In genomic region chrX:60892801-60893681, GRCm38 (mm10) we compare ENCODE assay signal across 9 mouse cellular contexts. TPM values are rescaled to one million over a fixed set of nuclear protein-coding genes. Genes with fewer than 3 reads are reported as not detected.
DNase-seq lines count a peak whose midpoint lies in the region; ATAC-seq lines count a peak whose summit lies in the region.
"Had no signal": no experiment of that assay in that cellular context is flagged by ENCODE, and none has a peak within 500 bp of the region (broad histone marks: within the 10 kb centered on the region; RNA-seq: fewer than 3 reads in every experiment).

Sox3 (minus strand) TSS chrX:60893430.

- H3K9me3 ChIP-seq in hindbrain, embryonic 13.5 days = no peaks in the 10 kb centered on the region
- H3K9me3 ChIP-seq in midbrain, embryonic 15.5 days = no peaks in the 10 kb centered on the region

- H3K4me1 ChIP-seq in hindbrain, embryonic 13.5 days (replicated peaks) = peaks cover 17% of the 10 kb centered on the region
- peaks cover 19% of the 10 kb centered on the region; the same call in 1 of the 2 replicates for H3K4me1 ChIP-seq in midbrain, embryonic 15.5 days

- 14% methylated on average over 73 of the region's 92 CpGs for WGBS in hindbrain, embryonic 13.5 days
- WGBS in midbrain, embryonic 15.5 days = 25% methylated on average over 76 of the region's 92 CpGs

- peak within 1 kb of the TSS; percentile 55 for H3K4me3 ChIP-seq in hindbrain, embryonic 13.5 days
- peak within 1 kb of the TSS; percentile 56 for H3K4me3 ChIP-seq in midbrain, embryonic 15.5 days

- peak within 1 kb of the TSS; percentile 70 for H3K9ac ChIP-seq in hindbrain, embryonic 13.5 days
- H3K9ac ChIP-seq in midbrain, embryonic 15.5 days = peak within 1 kb of the TSS; percentile 38

- peak; percentile 17 to 56 for DNase-seq in layer of hippocampus, postnatal 10 days (ENCODE audit: low spot score in 2 of 2)
- no peak for DNase-seq in layer of hippocampus, postnatal 25 days (ENCODE audit: extremely low spot score in 1 of 2, low spot score in 1 of 2)
- DNase-seq in embryo, embryonic 10.5 days (ENCODE audit: low spot score) = peak; percentile 79
- DNase-seq in natural killer cell, adult 2 months (ENCODE audit: low spot score in 2 of 2) = no peak
- DNase-seq in gastrocnemius, postnatal 4 days (ENCODE audit: low spot score in 2 of 2) = no peak

- peaks cover 49% of the 10 kb centered on the region for H3K27me3 ChIP-seq in hindbrain, embryonic 13.5 days
- H3K27me3 ChIP-seq in midbrain, embryonic 15.5 days (replicated peaks) = peaks cover 10% of the 10 kb centered on the region

- peak within 1 kb of the TSS; percentile 66 for H3K4me2 ChIP-seq in hindbrain, embryonic 13.5 days
- peak within 1 kb of the TSS; percentile 72 for H3K4me2 ChIP-seq in midbrain, embryonic 15.5 days

- H3K36me3 ChIP-seq in hindbrain, embryonic 13.5 days = no peaks in the 10 kb centered on the region
- H3K36me3 ChIP-seq in midbrain, embryonic 15.5 days (replicated peaks) = no peaks in the 10 kb centered on the region

- H3K27ac ChIP-seq in hindbrain, embryonic 13.5 days = no peak within 1 kb of the TSS; the same call in 1 of the 2 replicates
- peak within 1 kb of the TSS; percentile 68 for H3K27ac ChIP-seq in midbrain, embryonic 15.5 days
- H3K27ac ChIP-seq: macrophage had no signal

- ATAC-seq in hindbrain, embryonic 13.5 days (ENCODE audit: low FRiP score) = peak; percentile 52
- ATAC-seq in midbrain, embryonic 15.5 days (replicated peaks) = peak; percentile 55
- ATAC-seq in erythroblast, adult 5-6 weeks (replicated peaks; ENCODE audit: low FRiP score, poor library complexity, severe bottlenecking) = no peak

RNA-seq across cellular contexts. Expression of gene Sox3, which starts in this region (rescaled TPM):
- total RNA-seq in layer of hippocampus, postnatal 10 days (2021) = 1 to 10 TPM; 6.1 to 7.4 TPM
- total RNA-seq in layer of hippocampus, postnatal 25 days (2021) = 1 to 10 TPM; 2.2 TPM
- polyA plus RNA-seq in hindbrain, embryonic 13.5 days (2015; fragmentation: Nextera tagmentation; extraction: Ambion mirVana) = 1.1 and 1.3 TPM in 2 replicates
- polyA plus RNA-seq in midbrain, embryonic 15.5 days (2015; fragmentation: Nextera tagmentation; extraction: Ambion mirVana) = 1.9 TPM in 2 replicates
- not detected in 2 replicates for total RNA-seq in erythroblast, adult 5-6 weeks (2015; ENCODE audit: low replicate concordance)
- not detected in 2 replicates for total RNA-seq in erythroblast, adult 5-6 weeks (2017; ENCODE audit: low replicate concordance)
- total RNA-seq in gastrocnemius, postnatal 4 days (2021) = under 1 TPM in 1 of 2 experiments, not detected in 1; 0.13 TPM
- polyA plus RNA-seq: macrophage had no signal

Comparison
In these comparisons a context has a peak if more than half of its experiments do, and no peak if none do; other contexts are left out.
1. DNase-seq: peak in layer of hippocampus, postnatal 10 days (2 of 2) and embryo, embryonic 10.5 days (single experiment); none in layer of hippocampus, postnatal 25 days (0 of 2), natural killer cell, adult 2 months (0 of 2) and gastrocnemius, postnatal 4 days (0 of 2).